Mouse (Mus musculus) monocyte, adult 5-6 weeks (primary cell): Measurements from ENCODE around the gene Plce1. TPM values are rescaled to one million over a fixed set of nuclear protein-coding genes. Genes with fewer than 3 reads are reported as not detected.

ENCODE experiments used
- ATAC-seq: fragments of 153-309, 156-312 bp; replicated peaks from 2 replicates; pipeline ENCODE4 v1.8.0; 2017; ENCODE audit warnings: mild to moderate bottlenecking; ENCODE audit not compliant: low TSS enrichment, insufficient number of reproducible peaks, severe bottlenecking, poor library complexity, low FRiP score
- total RNA-seq: library from RNA; stranded (forward); fragments of 200-1000, 200-491, 200-594 nt; gene quantifications from 3 replicates; pipeline ENCODE4 v1.2.3, GENCODE M21; 2017

Gene Plce1
- total RNA-seq, 1 experiment from 2014 or later: not detected

- ATAC-seq: no peak
Observed at GRCm38 (mm10) chr19:38757161-38757560, 276.3 kb downstream of the Plce1 start.

DNA sequence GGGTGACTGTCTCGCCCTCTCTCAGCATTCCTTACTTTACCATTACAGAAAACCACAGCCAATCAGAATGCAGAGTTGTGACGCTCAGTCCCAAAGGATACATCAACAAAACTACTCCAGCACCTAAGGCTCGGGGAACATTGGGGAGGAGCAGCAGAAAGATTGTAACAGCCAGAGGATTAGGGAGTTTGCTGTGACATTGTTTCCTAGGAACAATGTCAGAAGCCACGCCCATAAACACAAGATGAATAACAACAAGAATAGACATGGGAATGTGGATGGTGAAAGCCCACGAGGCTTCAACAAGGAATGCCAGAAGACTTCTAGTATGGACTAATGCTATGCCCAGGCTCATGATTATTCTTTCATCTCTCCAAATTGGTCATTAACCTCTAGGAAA, 277.1 kb downstream of the Plce1 start:
- ATAC-seq: no peak

DNA sequence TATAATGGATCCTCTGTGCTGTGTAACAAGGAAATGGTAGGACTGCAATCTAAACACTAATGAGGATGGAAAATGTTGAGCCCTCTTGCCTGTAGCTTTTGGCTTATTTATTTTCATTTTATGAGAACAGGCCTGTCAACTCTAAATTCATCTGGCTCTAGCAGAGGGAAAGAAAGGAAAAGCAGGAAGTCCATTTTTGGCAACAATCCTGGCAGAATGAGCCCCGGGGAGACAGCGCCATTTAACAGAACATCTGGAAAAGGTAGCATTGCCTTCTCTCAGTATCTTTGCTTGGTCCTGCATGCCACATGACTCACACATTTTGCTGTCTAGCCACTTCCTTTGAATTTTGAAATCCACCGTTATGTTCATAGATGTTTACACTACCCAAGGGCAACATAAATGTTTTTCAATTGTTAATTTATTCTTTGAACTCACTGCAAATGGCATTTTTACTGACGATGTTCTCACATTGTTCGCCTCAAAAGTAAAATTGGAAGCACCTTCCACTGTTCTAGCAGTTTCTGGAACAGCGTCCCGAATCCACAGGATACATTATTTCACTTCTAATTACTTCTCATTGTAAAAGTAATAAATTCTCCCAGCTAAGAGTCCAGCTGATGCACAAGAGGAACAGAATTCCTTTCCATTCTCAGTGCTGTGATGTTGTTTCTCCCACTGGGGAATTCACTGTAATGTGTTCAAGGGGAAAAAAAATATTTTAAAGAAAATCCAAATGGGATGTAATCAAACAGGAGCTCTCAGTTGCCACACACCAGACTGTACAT, 278.0 kb downstream of the Plce1 start:
- no peak for ATAC-seq

GRCm38 (mm10) chr19:38760441-38760840, 279.5 kb downstream of the Plce1 start:
- no peak for ATAC-seq

- ATAC-seq: no peak
Observed at GRCm38 (mm10) chr19:38766306-38766705, 285.4 kb downstream of the Plce1 start.

DNA sequence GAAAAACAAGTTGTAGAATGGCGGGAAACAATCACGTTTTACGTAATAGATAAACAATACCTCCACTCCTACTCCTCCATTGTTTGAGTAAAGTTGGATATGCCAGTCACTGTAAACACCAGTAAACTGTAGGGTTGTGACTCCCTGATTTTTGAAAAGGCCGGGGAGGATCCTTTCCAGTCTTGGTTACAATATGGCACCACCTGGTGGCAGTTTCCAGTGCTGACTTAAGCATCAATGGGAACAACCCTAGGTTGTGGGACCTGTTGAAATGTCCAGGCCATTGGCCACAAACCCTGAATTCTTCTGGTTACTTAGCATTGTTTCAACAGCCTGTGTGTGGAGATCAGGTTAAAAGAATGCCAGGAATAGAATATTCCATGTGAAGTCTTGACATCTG, 294.6 kb downstream of the Plce1 start:
- no peak for ATAC-seq

- no peak for ATAC-seq
Observed at GRCm38 (mm10) chr19:38778805-38779204, 297.9 kb downstream of the Plce1 start.

- ATAC-seq: no peak
Observed at GRCm38 (mm10) chr19:38783542-38783941, 302.6 kb downstream of the Plce1 start.

GRCm38 (mm10) chr19:38787756-38788155, 306.8 kb downstream of the Plce1 start:
- ATAC-seq: no peak

- no peak for ATAC-seq
Observed at GRCm38 (mm10) chr19:38793563-38794045, 312.7 kb downstream of the Plce1 start.

DNA sequence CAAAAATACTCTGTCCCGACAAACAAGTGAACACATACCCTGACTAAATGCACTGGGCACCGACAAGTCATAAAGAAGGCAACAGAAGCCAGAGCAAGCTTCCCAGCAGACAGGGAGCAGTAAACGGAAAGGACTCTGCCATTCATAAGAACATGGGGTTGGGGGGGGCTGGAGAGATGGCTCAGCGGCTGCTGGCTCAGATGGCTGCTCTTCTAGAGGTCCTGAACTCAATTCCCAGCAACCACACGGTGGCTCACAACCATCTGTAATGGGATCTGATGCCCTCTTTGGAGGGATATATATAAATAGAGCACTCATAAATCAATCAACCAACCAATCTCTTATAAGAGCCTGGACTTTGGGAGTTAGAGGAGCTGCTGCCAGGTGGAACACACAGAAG, 315.6 kb downstream of the Plce1 start:
- ATAC-seq: no peak

GRCm38 (mm10) chr19:38798291-38798690, 317.4 kb downstream of the Plce1 start:
- ATAC-seq: no peak

DNA sequence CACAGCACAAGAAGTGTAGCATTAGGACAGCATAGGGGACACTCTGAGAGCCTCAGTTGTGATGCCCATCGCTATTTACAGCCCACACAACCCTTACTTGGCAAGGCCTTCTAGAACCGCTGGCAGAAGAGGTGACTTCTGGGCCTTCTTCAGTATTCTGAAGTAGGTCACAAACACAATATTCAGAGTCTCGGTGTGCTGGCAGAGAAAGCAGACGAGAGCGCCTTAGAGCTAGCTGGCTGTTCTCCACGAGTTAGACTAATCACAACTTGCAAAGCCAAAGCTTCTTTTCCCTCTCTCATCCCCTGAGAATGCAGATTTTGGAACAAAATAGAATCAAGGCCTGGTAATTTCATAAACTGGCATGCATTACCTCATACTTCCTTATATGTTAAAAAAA, 317.9 kb downstream of the Plce1 start:
- no peak for ATAC-seq

DNA sequence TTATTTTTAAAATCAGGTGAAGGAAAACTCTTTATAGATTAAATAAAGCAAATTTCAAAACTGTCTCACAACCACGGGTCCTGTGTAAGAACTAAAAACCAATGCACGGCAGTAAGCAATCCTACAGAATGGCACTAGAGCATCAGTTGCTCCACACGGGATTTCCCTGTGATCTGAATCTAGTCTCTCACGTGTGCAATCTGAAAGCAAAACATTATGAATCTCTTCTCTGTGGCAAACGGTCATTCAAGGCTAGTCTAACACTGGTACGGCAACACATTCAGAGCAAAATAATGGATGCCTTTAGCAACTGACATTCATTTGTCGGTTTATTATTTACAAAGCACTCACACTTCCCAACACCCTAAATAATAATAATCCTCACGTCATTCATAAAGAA, 337.3 kb downstream of the Plce1 start:
- ATAC-seq: no peak

- ATAC-seq: peak; percentile 96
Observed at GRCm38 (mm10) chr19:38818766-38819426, 338.0 kb downstream of the Plce1 start, which contains the start of gene Noc3l. Noc3l (minus strand) TSS chr19:38819237.

DNA sequence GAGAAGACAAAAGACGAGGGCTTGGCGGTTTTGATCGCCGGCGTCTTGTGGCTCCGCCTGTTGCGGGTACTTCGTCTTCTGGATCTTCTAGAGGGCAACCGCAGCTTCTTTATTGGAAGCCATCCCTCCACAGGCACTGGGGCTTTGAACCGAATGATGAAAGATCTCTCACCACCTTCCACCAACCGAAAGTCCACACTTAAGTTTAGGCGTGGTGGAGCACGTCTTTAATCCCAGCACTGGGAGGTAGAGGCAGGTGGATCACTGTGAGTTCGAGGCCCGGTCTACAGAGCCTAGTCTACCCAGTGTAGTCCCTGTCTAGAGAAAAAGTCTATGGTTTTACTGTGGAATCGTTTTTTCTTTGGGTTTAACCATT, 338.5 kb downstream of the Plce1 start:
- 0 out of 2 replicates have a peak, but pooled peaks have one; percentile 5 for ATAC-seq

DNA sequence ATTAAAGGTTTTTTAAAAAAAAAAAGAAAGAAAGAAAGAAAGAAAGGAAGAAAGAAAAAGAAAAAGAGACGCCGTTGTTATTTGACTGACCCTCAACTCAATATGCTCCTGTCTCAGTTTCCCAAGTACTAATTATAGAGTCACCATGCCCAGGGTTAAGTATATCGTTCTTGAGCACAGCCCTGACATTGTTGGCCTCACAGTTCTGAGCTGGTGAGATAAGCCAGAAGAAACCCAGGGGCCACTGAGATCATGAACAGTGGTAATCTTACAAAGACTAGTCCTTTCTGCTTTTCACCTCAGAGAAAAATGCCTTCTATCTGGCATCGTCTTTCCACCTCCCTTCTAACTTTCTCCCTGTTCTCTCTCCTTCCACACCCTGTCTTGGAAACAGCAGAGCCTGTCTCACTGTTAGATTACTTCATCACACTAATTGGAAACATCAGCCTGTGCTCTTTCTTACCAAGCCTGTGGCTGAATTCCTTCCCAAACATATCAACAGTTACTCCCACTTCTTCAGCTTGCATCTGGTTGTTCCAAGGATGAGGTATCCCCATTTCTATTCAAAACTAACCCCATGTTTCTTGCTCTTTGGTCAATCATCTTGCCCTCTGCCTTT, 339.4 kb downstream of the Plce1 start:
- ATAC-seq: no peak

DNA sequence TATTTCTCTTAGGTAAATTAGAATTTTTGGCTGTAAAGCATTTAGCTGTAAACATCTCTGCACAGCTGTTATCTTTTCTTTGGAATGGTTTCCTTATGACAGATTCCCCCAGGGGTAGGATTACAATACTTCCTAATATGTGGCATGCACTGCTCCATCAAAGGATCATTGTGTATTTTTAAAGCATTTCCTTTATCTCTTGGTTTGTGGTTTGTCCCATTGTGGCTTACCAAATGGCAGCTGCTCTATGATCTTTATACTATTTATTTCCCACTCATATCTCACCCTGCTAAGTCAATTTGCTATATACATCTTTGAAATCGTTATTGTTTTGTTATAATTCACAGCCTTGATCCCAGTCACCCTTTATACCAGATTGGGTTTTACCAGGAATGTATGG, 352.3 kb downstream of the Plce1 start:
- ATAC-seq: no peak
